Mouse (Mus musculus): ENCODE results near the gene Tsr2. TPM values are rescaled to one million over a fixed set of nuclear protein-coding genes. Genes with fewer than 3 reads are reported as not detected.

The Tsr2 gene
- 34.1 and 35.0 TPM in 2 replicates for polyA plus RNA-seq (2012; rRNA removed)

GRCm38 (mm10) chrX:151096171-151097058 lies at the start of gene Tsr2:
Gene Tsr2, minus strand, starts transcription at chrX:151096543.

GRCm38 (mm10) chrX:151045850-151046249 lies 50.5 kb downstream of the Tsr2 start, which contains the start of gene Fgd1:
Gene Fgd1, plus strand, starts transcription at chrX:151046150.

Other genes starting within 250 kb of the Tsr2 start
- 48.1 and 48.9 TPM in 2 replicates for gene Gnl3l, start 79.2 kb downstream of the Tsr2 start, polyA plus RNA-seq (2012; rRNA removed)
- gene Fgd1, start 50.4 kb downstream of the Tsr2 start, polyA plus RNA-seq (2012; rRNA removed): 31.4 and 35.3 TPM in 2 replicates
- gene Wnk3, start 101.5 kb upstream of the Tsr2 start, polyA plus RNA-seq (2012; rRNA removed): 15.2 and 16.4 TPM in 2 replicates
- 6.4 and 6.6 TPM in 2 replicates for gene Fam120c, start 247.6 kb upstream of the Tsr2 start, polyA plus RNA-seq (2012; rRNA removed)